Mouse (Mus musculus): ENCODE measurements at regions not wholly inside any gene's neighbourhood (a gene's known extent, or its start where the extent isn't known, plus 50 kb on each side); places are given as distances from the start of the nearest gene placed in this dataset.

DNA sequence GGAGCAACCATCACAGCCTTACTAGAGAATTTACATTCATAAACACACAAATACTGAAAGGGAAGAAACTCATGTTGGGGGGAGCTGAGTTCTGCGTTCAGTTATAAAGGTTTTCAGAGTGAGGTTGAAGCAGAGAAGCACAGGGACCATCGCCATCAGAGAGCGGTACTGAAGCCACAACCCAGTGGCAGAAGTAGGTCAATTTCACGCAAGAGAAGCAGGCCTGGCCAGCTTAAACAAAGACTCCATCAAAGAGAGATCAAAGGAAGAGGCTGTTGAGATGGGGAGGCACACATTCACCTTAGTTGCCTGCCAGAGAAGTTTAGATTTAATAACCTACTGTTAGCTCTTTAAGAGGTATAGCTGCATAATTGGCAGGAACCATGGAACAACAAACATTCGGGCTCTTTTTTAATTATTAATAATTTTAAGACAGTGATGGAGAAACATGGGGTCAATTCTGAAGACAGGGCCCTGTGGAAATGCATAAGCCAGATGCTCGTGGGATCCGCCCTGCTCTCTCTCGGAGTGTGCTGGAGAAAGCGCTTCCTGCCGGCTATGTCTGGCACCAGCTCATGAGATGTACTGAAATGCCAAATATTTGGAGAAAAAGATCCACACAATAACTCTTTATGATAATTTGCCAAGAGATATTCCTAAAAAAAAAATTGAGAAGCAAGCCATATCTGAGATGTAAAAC, 119.8 kb upstream of the Creb1 start:
- Histone ChIP-seq H3K4me2 (ENCODE audit: insufficient read depth, low read depth, poor library complexity, severe bottlenecking) (no peak overlapping the region), H3K9ac (ENCODE audit: insufficient read depth, low read depth) (no peak overlapping the region), H3K79me2 (replicated peaks; ENCODE audit: control insufficient read depth, extremely low read depth, insufficient read depth, poor library complexity, severe bottlenecking) (no peaks in the 10 kb centered on the region), H3K4me3 (replicated peaks in 1 of 3; ENCODE audit: low read depth in 2 of 3, low read length in 2 of 3, poor library complexity in 1 of 3) (no peak overlapping the region), H3K27me3 (replicated peaks) (no peaks in the 10 kb centered on the region), H3K9me3 (replicated peaks; ENCODE audit: low read length) (no peaks in the 10 kb centered on the region), H3K4me1 (ENCODE audit: control insufficient read depth in 1 of 2, insufficient read depth in 2 of 2) (peaks cover 0 to 12% of the 10 kb centered on the region in 2 experiments; a peak in 2 of 4 replicates), H3K27ac (ENCODE audit: insufficient read depth, low read depth) (no peak overlapping the region), H3K36me3 (replicated peaks in 1 of 2; ENCODE audit: control insufficient read depth in 1 of 2, insufficient read depth in 1 of 2, low read length in 1 of 2) (no peaks in the 10 kb centered on the region)
- TF ChIP-seq UBTF (IDR thresholded peaks at IDR 0.05; ENCODE audit: low read depth, low read length) (no peak), JUND (conservative IDR thresholded peaks at IDR 0.05; ENCODE audit: low read depth, low read length) (no peak), TCF12 (IDR thresholded peaks at IDR 0.05; ENCODE audit: low read depth, low read length) (no peak), E2F4 (IDR thresholded peaks at IDR 0.05; ENCODE audit: insufficient replicate concordance, low read depth, low read length) (no peak), BHLHE40 (IDR thresholded peaks at IDR 0.05; ENCODE audit: low read depth, low read length) (no peak), GABPA (IDR thresholded peaks at IDR 0.05; ENCODE audit: insufficient replicate concordance, low read depth, low read length) (no peak)
- dilution Hi-C loops (cut with MboI; ENCODE audit: extremely low pct_ligation_motif_present, extremely low pct_unique_long_range_greater_than_20kb, low sequenced_read_pairs): no loop called here
- in situ Hi-C loops (cut with MboI; ENCODE audit: low pct_ligation_motif_present, low pct_unique_long_range_greater_than_20kb, low sequenced_read_pairs): no loop called here
- DNase-seq (ENCODE audit: extremely low read depth): no peak

DNA sequence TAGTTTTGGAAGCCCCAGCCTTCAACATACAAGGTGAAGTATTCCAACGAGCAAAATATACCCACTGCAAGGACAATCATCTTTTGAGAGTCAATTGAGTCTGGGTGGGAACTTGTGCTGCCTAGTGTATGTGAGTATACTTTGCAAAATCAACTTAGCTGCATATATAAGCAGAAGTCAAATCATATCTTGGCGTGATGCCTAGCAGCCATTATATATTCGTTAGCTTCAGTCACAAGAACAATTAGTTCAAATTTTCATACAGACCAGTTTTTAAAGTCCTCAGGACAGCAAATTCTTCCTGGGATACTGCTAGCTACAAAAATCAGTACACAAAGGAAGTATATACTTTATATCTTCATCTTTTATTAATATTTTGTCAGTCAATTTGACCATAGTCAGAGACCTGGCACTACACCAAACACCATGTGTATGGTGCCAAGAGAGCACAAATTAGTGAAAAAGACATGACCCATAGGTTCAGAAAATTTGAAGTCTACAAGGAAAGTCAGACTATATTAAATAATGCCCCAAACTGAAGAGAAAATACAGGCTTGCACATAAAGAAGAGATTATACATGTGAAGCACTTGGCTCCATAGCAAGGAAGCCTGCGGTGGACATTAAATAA, 120.5 kb upstream of the Creb1 start:
- dilution Hi-C loops (cut with MboI; ENCODE audit: extremely low pct_ligation_motif_present, extremely low pct_unique_long_range_greater_than_20kb, low sequenced_read_pairs) (no loop called here), in situ Hi-C loops (cut with MboI; ENCODE audit: low pct_ligation_motif_present, low pct_unique_long_range_greater_than_20kb, low sequenced_read_pairs) (no loop called here)
- Histone ChIP-seq H3K27ac (ENCODE audit: insufficient read depth, low read depth) (no peak overlapping the region), H3K4me2 (ENCODE audit: insufficient read depth, low read depth, poor library complexity, severe bottlenecking) (0 out of 2 replicates have a peak overlapping the region, but pooled peaks have one; percentile 2), H3K9me3 (replicated peaks; ENCODE audit: low read length) (no peaks in the 10 kb centered on the region), H3K27me3 (replicated peaks) (no peaks in the 10 kb centered on the region), H3K36me3 (replicated peaks in 1 of 2; ENCODE audit: control insufficient read depth in 1 of 2, insufficient read depth in 1 of 2, low read length in 1 of 2) (no peaks in the 10 kb centered on the region), H3K79me2 (replicated peaks; ENCODE audit: control insufficient read depth, extremely low read depth, insufficient read depth, poor library complexity, severe bottlenecking) (no peaks in the 10 kb centered on the region), H3K9ac (ENCODE audit: insufficient read depth, low read depth) (no peak overlapping the region), H3K4me1 (ENCODE audit: control insufficient read depth in 1 of 2, insufficient read depth in 2 of 2) (peaks cover 0 to 12% of the 10 kb centered on the region in 2 experiments; a peak in 2 of 4 replicates), H3K4me3 (replicated peaks in 1 of 3; ENCODE audit: low read depth in 2 of 3, low read length in 2 of 3, poor library complexity in 1 of 3) (no peak overlapping the region)
- TF ChIP-seq MAFK (IDR thresholded peaks at IDR 0.05; ENCODE audit: insufficient replicate concordance, low read length) (no peak), MAX (IDR thresholded peaks at IDR 0.05; ENCODE audit: low read length) (no peak), BHLHE40 (IDR thresholded peaks at IDR 0.05; ENCODE audit: low read depth, low read length) (no peak), JUND (conservative IDR thresholded peaks at IDR 0.05; ENCODE audit: low read depth, low read length) (no peak), TBP (conservative IDR thresholded peaks at IDR 0.05; ENCODE audit: low read depth, low read length) (no peak), ETS1 (conservative IDR thresholded peaks at IDR 0.05; ENCODE audit: low read depth, low read length) (no peak), ZKSCAN1 (IDR thresholded peaks at IDR 0.05; ENCODE audit: borderline replicate concordance, low read depth, low read length) (no peak), KAT2A (IDR thresholded peaks at IDR 0.05; ENCODE audit: insufficient replicate concordance, low read length) (no peak)
- no peak for DNase-seq (ENCODE audit: extremely low read depth)

Data from CH12.LX (cell line).